Mouse (Mus musculus) layer of hippocampus, postnatal 36 days (tissue): ENCODE measurements at regions not wholly inside any gene's neighbourhood (a gene's known extent, or its start where the extent isn't known, plus 50 kb on each side); places are given as distances from the start of the nearest gene placed in this dataset.

Experiments
- DNase-seq, 2 experiments: peaks; one replicate each; pipeline ENCODE4 v3.0.0; 2022

DNA sequence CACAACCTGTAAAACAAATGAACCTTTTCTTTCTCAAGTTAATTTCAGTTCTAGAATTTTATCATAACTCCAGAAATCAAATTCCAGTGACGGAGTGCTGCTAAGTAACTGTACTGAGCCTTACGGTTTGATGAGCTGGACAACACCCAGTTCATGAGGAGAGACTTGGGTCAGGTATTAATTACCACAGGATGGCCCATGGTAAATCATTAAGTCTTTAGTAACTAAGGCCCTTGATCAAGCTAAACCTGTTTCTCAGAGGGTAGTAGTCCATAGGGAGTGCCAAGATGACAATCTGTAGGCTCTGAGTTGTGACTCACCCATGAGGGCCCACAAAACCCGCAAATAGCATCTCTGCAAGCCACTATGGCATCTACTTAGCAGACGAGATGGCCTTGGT lies 101.1 kb upstream of the Arhgap5 start:
- DNase-seq, result no peak

DNA sequence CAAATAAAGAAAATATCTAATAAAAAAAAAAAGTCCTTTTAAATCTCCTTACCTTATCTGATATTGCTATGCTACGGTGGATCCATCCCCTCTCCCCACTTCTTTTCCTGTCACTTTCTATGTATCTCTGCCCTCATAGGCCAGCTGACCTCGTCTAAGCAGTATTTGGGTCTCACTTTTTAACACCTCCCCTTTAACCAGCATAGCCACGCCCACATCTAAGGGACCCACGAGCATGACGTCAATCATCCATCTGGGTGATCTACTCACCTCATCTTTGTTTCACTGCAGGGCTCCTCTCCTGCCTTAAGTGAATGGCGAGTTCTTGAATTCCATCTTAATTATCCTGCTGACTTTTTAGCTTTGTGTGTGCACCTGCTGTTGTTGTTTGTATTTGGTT lies 97.4 kb upstream of the Arhgap5 start:
- no peak for DNase-seq

DNA sequence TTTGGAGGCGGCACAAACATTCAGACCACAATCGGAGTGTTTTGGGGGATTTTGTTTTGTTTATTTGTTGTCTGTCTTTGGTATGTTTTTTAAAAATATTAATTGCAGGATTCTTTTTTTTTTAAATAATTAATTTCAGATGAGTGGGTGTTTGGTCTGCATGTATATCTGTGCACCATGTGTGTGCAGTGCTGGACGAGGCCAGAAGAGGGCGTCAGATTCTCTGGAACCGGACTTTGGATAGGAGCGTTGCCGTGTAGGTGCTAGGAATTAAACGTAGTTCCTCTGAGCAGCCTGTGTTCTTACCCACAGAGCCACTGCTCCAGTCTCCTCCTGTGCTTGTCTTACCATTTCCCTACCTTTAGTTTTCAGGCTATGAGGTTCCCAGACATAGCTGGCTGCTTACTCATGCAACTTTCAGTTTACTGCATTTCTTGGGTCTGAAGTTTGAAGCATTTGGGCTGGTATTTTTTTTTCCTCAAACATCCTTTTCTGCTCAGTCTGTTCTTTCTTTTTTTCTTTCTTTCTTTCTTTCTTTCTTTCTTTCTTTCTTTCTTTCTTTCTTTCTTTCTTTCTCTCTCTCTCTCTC lies 95.4 kb upstream of the Arhgap5 start:
- no peak for DNase-seq

DNA sequence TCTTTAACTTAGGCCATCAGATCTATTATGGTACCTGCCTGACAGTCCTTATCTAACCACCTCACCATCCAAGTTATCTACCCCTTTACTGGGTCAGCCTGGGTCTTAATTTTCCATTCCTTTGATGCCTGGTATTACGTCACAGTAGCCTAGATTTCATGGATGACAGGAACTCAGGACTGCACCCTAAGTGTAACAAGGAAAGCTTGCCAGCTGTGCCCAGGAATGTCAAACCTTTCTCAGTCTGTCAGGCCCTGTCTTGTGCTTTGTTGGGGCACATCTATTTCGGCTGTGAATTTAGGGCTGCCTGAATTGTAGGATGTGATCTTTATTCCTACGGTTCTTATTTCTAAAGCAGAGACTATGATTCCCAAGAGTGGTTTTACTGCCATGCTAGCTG lies 94.6 kb upstream of the Arhgap5 start:
- DNase-seq, result no peak

GRCm38 (mm10) chr12:52412172-52412571 lies 91.6 kb upstream of the Arhgap5 start:
- DNase-seq, result no peak

DNA sequence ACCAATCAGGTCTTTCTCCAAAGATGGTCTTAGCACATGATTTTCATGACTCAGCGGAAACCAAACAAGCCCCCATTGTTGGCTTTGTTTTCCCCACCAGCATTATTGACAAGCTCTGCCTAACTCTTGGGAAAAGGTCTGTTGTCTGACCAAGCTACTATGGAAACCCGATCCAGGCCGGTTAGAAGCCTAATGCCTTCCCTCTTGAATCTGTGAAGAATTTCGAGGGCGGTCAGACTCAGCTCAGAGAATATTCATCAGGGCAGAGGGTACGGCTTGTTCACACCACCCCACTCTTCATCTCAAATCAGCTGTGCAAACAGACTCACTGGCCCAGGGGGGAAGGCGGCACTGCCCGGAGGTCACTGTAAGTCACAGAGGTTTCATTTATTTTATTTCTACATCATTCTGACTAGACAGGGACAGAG lies 90.7 kb upstream of the Arhgap5 start:
- no peak for DNase-seq

DNA sequence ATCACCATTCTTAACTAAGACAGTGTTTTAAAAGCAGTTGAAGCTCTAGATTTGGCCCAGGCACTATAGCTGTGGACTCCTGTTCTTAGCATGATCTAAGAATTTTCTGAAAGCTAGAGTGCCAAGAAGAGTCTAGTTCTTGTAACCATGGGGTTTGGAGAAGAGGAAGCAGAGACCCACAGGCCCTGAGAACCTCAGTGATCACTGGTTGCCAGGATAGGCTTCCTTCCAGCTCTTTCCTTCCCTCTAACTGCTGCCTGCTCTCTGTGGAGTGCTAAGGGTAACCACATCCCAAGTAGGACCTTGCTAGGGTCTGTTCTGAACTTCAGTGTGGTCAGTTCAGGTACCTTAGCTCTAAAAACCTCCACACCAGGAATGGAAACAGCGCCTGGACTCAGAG lies 81.0 kb upstream of the Arhgap5 start:
- DNase-seq, result no peak

- no peak for DNase-seq
Observed at GRCm38 (mm10) chr12:52424336-52425034, 79.3 kb upstream of the Arhgap5 start.

DNA sequence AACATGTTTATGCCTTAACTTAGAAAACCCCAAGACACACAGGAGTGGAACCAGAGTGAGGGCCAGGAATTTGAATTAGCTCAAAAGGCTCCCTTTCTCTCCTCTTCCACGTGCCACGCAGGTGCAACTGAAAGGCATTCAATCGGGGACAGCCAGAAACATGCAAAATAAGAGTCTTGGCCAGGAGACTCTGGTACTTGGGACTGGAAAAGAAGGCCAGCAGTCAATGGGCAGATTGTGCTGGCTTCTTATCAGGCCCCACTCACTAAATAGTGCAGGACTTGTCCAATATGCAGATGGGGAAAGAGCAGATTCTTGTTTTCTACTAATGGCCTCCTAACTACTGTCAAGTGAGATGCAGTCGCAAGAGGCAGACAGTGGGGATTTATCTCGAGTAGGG lies 73.8 kb upstream of the Arhgap5 start:
- DNase-seq, result peak in 1 of 2 experiments; percentile 17

GRCm38 (mm10) chr12:52431933-52432332 lies 71.8 kb upstream of the Arhgap5 start:
- no peak for DNase-seq

DNA sequence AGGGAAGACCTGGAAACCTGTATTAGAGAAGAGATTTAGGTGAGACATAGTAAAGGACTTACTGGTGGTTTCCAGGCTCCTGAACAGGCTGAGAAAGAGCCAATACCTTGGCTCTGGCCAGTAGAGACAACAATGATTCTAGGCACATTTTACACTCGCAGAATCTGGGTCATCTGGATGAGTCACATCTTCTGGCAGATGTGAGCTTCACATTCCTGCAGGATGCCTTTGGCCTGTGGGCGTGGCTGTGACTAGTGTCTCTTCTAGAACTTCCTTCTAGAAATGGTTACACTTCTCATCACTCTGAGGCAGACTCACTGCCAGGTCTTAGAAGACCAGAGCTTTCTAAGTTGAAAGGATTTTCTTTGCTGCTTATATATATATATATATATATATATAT lies 69.8 kb upstream of the Arhgap5 start:
- no peak for DNase-seq

- DNase-seq, result no peak
Observed at GRCm38 (mm10) chr12:52435321-52435720, 68.5 kb upstream of the Arhgap5 start.

- DNase-seq, result no peak
Observed at GRCm38 (mm10) chr12:52435795-52436211, 68.0 kb upstream of the Arhgap5 start.

DNA sequence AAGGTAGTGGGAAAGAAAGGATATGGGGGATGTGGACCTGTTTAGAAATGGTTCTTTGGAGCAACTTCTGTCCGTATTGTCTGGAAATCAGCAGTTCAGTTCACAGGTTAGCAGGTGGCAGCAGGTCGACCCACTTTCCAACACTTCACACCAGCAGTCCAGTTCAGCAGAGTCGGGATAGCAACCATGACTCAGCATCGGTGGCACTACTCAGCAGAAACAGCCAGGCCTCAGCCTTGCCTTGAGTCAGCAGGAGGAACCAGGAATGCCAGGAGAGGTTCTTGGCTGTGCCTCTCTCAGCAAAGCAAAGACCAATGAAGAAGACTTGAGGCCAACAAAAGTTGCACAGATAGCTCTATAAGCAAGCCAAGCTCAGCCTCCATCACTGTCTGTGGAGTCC lies 66.8 kb upstream of the Arhgap5 start:
- no peak for DNase-seq

GRCm38 (mm10) chr12:52439241-52439640 lies 64.5 kb upstream of the Arhgap5 start:
- no peak for DNase-seq

- DNase-seq, result no peak
Observed at GRCm38 (mm10) chr12:52440868-52441365, 62.9 kb upstream of the Arhgap5 start.

GRCm38 (mm10) chr12:52442337-52442736 lies 61.4 kb upstream of the Arhgap5 start:
- DNase-seq, result no peak

GRCm38 (mm10) chr12:52445731-52446130 lies 58.0 kb upstream of the Arhgap5 start:
- no peak for DNase-seq

DNA sequence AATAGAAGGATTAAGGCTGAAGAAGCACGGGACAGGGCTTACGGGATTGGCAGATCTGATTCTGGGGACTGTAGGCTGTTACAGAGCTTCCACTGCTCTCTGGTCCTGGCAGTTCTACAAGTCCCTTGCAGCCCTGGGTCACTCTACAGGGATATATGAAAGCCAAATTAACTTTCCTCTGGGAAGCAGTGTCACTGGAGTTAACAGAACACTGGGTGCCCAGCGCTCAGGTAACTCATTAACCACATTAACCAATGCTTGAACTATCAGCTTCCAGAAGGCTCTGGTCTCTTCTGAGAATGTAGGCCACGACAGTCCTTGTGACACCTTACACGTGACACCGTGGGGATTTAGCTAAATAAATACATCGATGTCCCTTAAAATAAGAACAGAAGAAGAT lies 57.3 kb upstream of the Arhgap5 start:
- no peak for DNase-seq

DNA sequence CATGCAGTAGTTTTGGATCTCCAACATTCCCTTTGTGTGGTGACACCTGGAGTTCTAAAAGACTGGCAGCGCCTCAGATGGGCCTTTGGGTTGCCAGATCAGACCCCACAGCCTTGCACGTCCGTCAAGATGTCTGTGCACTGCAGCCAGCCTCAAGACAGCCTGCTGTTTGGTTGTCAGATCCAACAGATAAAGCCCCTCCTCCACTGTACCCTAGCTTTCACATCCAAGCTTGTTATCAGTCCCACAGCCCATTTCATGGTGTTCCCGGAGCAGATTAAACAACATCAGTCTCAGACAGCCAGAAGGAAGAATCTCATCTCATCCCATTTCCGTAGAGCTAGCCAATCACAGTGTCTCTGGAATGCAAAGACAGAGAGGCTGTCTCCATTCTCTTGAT lies 56.3 kb upstream of the Arhgap5 start:
- DNase-seq, result no peak

DNA sequence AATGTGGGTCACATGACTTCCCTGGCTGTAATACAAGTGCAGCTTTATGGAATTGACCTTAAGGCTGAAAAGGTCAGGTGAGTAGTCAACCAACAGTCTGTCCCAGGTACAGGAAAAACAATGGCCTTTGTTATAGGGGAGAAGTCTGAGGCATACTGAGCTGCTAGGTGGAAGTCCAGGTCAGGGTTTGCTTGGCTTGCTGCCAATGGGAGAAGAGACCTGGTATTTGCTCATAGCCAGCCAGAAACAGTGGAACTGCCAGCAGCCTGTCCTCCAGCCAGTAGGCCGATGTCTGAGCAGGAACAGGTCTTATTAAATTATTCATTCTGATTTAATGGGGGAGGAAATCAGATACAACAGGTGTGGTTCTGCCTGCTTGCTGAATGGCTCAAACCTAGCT lies 55.6 kb upstream of the Arhgap5 start:
- no peak for DNase-seq

- DNase-seq, result no peak
Observed at GRCm38 (mm10) chr12:52453890-52454289, 49.9 kb upstream of the Arhgap5 start.
